Mouse (Mus musculus) ES-E14 (cell line): ENCODE data around the gene Kcna4. TPM values are rescaled to one million over a fixed set of nuclear protein-coding genes. Genes with fewer than 3 reads are reported as not detected.

Source experiments
- DNase-seq: peaks from one replicate; pipeline ENCODE4 v3.0.0-alpha.2; 2013; ENCODE audit warnings: low read depth, low spot score
- H3K27ac ChIP-seq: 2 replicates; pipeline ENCODE4 v1.5.1; 2012; ENCODE audit warnings: low read depth, mild to moderate bottlenecking, low read length, moderate library complexity, mixed read lengths; ENCODE audit not compliant: poor library complexity, insufficient read depth, severe bottlenecking
- H3K36me3 ChIP-seq: 2 replicates; pipeline ENCODE4 v1.6.1; 2012; ENCODE audit warnings: mild to moderate bottlenecking, low read length, moderate library complexity, mixed read lengths; ENCODE audit not compliant: control insufficient read depth, poor library complexity, insufficient read depth, severe bottlenecking
- H3K4me1 ChIP-seq, 2 experiments: fragments of 150-350 bp in 1 of 2; sonication (generic) in 1 of 2; 2 replicates each; pipeline ENCODE4 v1.6.1; 2012; ENCODE audit warnings: low read length in 2 of 2, mild to moderate bottlenecking in 1 of 2, mixed read lengths in 1 of 2; ENCODE audit not compliant: control insufficient read depth in 2 of 2, insufficient read depth in 2 of 2, poor library complexity in 1 of 2
- H3K4me3 ChIP-seq, 2 experiments: fragments of 150-350 bp in 1 of 2; sonication (generic) in 1 of 2; 2 replicates each; pipeline ENCODE4 v1.5.1; 2012; ENCODE audit warnings: low read length in 2 of 2, low read depth in 1 of 2, mild to moderate bottlenecking in 1 of 2, mixed read lengths in 1 of 2; ENCODE audit not compliant: insufficient read depth in 1 of 2, poor library complexity in 1 of 2, severe bottlenecking in 1 of 2
- H3K9ac ChIP-seq: 2 replicates; pipeline ENCODE4 v1.6.1; 2012; ENCODE audit warnings: low read depth, mild to moderate bottlenecking, low read length, mixed read lengths; ENCODE audit not compliant: poor library complexity, insufficient read depth, severe bottlenecking
- H3K9me3 ChIP-seq: fragments of 150-350 bp; sonication (generic); 2 replicates; pipeline ENCODE4 v1.6.1; 2012; ENCODE audit warnings: low read depth, mild to moderate bottlenecking, low read length; ENCODE audit not compliant: control insufficient read depth, insufficient read depth
- CHD2 ChIP-seq: IDR thresholded peaks from 2 replicates; pipeline ENCODE4 v1.6.1; 2014; ENCODE audit warnings: mild to moderate bottlenecking, low read depth, low read length, inconsistent platforms
- HCFC1 ChIP-seq: IDR thresholded peaks from 2 replicates; pipeline ENCODE4 v1.6.1; 2012; ENCODE audit warnings: low read length, inconsistent platforms, borderline replicate concordance; ENCODE audit not compliant: insufficient read depth
- MAFK ChIP-seq: IDR thresholded peaks from 2 replicates; pipeline ENCODE4 v1.6.1; 2014; ENCODE audit warnings: mild to moderate bottlenecking, low read depth, low read length, inconsistent platforms; ENCODE audit not compliant: insufficient read depth
- ZC3H11A ChIP-seq: IDR thresholded peaks from 2 replicates; pipeline ENCODE4 v1.6.1; 2012; ENCODE audit warnings: low read depth, mild to moderate bottlenecking, inconsistent platforms, low read length, borderline replicate concordance
- ZNF384 ChIP-seq: IDR thresholded peaks from 2 replicates; pipeline ENCODE4 v1.6.1; 2012; ENCODE audit warnings: low read depth, low read length, inconsistent platforms
- in situ Hi-C, 2 experiments: fragments of 600-800 bp; cut with MboI; formaldehyde crosslinking; loops; one replicate each; pipeline ENCODE4 v1.15.1; 2025; ENCODE audit warnings: low sequenced_read_pairs in 2 of 2, inconsistent platforms in 1 of 2; ENCODE audit not compliant: unreplicated experiment in 2 of 2
- total RNA-seq: library from RNA; depleted of rRNA; stranded (reverse); fragments of 300-350 nt; gene quantifications from 2 replicates; pipeline ENCODE4 v1.2.3, GENCODE M21; 2012; rRNA removed

Kcna4 gene
- total RNA-seq, 1 experiment: 0.09 TPM

- TF ChIP-seq CHD2 (no peak), ZC3H11A (no peak), ZNF384 (no peak), MAFK (no peak), HCFC1 (no peak)
- Histone ChIP-seq H3K4me1 (no peaks in the 10 kb centered on the region), H3K9ac (no peak overlapping the region), H3K4me3 (no peak overlapping the region), H3K9me3 (no peaks in the 10 kb centered on the region), H3K27ac (no peak overlapping the region), H3K36me3 (no peaks in the 10 kb centered on the region)
- DNase-seq: no peak
- in situ Hi-C loops: no loop called here
Observed at GRCm38 (mm10) chr2:107344807-107345206, 54.4 kb downstream of the Kcna4 start.

GRCm38 (mm10) chr2:107345299-107345698 lies 54.9 kb downstream of the Kcna4 start:
- no peak overlapping the region for H3K9ac ChIP-seq
- H3K4me3 ChIP-seq: no peak overlapping the region
- H3K36me3 ChIP-seq: no peaks in the 10 kb centered on the region
- DNase-seq: no peak
- H3K9me3 ChIP-seq: no peaks in the 10 kb centered on the region
- H3K4me1 ChIP-seq: no peaks in the 10 kb centered on the region
- H3K27ac ChIP-seq: no peak overlapping the region
- in situ Hi-C loops: no loop called here
- TF ChIP-seq MAFK (no peak), ZNF384 (no peak), HCFC1 (no peak), CHD2 (no peak), ZC3H11A (no peak)

Other genes starting within 250 kb of the Kcna4 start
- gene Fshb, start 231.0 kb upstream of the Kcna4 start, total RNA-seq: not detected in 2 replicates